In genomic region chr12:110398351-110398750, GRCm38 (mm10) we compare ENCODE assay signal across 9 mouse cellular contexts. TPM values are rescaled to one million over a fixed set of nuclear protein-coding genes. Genes with fewer than 3 reads are reported as not detected.
DNase-seq lines count a peak whose midpoint lies in the region; ATAC-seq and TF ChIP-seq lines count a peak whose summit lies in the region.
"Had no signal": no experiment of that assay in that cellular context is flagged by ENCODE, and none has a peak within 500 bp of the region (broad histone marks: within the 10 kb centered on the region; RNA-seq: fewer than 3 reads in every experiment).

No protein-coding gene starts in this region.

- no peaks in the 10 kb centered on the region for H3K9me3 ChIP-seq in intestine, embryonic 14.5 days (ENCODE audit: control insufficient read depth, low read length)
- H3K9me3 ChIP-seq in intestine, embryonic 16.5 days (ENCODE audit: control insufficient read depth, low read length), result no peaks in the 10 kb centered on the region
- H3K9me3 ChIP-seq in midbrain, embryonic 14.5 days (ENCODE audit: control insufficient read depth, low read length), result peaks cover 3% of the 10 kb centered on the region; the same call in 1 of the 2 replicates
- H3K9me3 ChIP-seq: embryonic facial prominence, embryonic 15.5 days had no signal

- no peaks in the 10 kb centered on the region for H3K36me3 ChIP-seq in intestine, embryonic 14.5 days (ENCODE audit: control insufficient read depth, insufficient read depth, low read length)
- H3K36me3 ChIP-seq in intestine, embryonic 16.5 days (ENCODE audit: control insufficient read depth, insufficient read depth, low read length), result no peaks in the 10 kb centered on the region
- H3K36me3 ChIP-seq in midbrain, embryonic 14.5 days (ENCODE audit: control insufficient read depth, insufficient read depth, low read length), result no peaks in the 10 kb centered on the region
- H3K36me3 ChIP-seq: embryonic facial prominence, embryonic 15.5 days had no signal

- peak; percentile 85 for TF ChIP-seq CTCF in left cerebral cortex, adult 2 months (IDR thresholded peaks at IDR 0.05)

- intact Hi-C loops in heart, postnatal 36 days (cut with DNase I), result loop anchor here (5.0 kb wide), 2 partner anchors 961 to 1496 kb away; no protein-coding TSS in a partner anchor
- intact Hi-C loops in left cerebral cortex, adult 2 months (cut with DNase I), result loop anchor here (1.0 to 10.0 kb wide), 2 partner anchors 704 to 1495 kb away; no protein-coding TSS in a partner anchor

- DNase-seq in intestine, embryonic 14.5 days (ENCODE audit: low spot score), result peak; percentile 89
- DNase-seq in T-cell, adult 2 months (ENCODE audit: low spot score), result peak; percentile 54
- peak; percentile 70 to 80 for DNase-seq in cerebellum, postnatal 4 days (ENCODE audit: low spot score in 2 of 2)
- DNase-seq in heart, postnatal 36 days, result peak; percentile 58 to 76
- DNase-seq in left cerebral cortex, adult 2 months (ENCODE audit: extremely low spot score in 1 of 2, low spot score in 2 of 2), result peak; percentile 76 to 85
- peak; percentile 88 for DNase-seq in midbrain, embryonic 14.5 days
- peak; percentile 84 for DNase-seq in testis, postnatal 10 days (ENCODE audit: low spot score)

- no peak overlapping the region for H3K9ac ChIP-seq in intestine, embryonic 14.5 days (ENCODE audit: low read length)
- H3K9ac ChIP-seq in intestine, embryonic 16.5 days (ENCODE audit: low read depth, low read length), result no peak overlapping the region
- no peak overlapping the region for H3K9ac ChIP-seq in midbrain, embryonic 14.5 days (replicated peaks; ENCODE audit: low read length)
- H3K9ac ChIP-seq: embryonic facial prominence, embryonic 15.5 days had no signal

- 22% methylated on average over 8 of the region's 8 CpGs for whole genome bisulfite sequencing in intestine, embryonic 14.5 days
- 29% methylated on average over 8 of the region's 8 CpGs for WGBS in intestine, embryonic 16.5 days
- 28% methylated on average over 8 of the region's 8 CpGs for WGBS in midbrain, embryonic 14.5 days

- no peak overlapping the region for H3K27ac ChIP-seq in intestine, embryonic 14.5 days (ENCODE audit: low read depth)
- H3K27ac ChIP-seq in intestine, embryonic 16.5 days (ENCODE audit: low read length), result no peak overlapping the region
- H3K27ac ChIP-seq in left cerebral cortex, adult 2 months, result no peak overlapping the region
- no peak overlapping the region for H3K27ac ChIP-seq in midbrain, embryonic 14.5 days (replicated peaks; ENCODE audit: low read depth, low read length)
- H3K27ac ChIP-seq: embryonic facial prominence, embryonic 15.5 days had no signal

- ATAC-seq in intestine, embryonic 14.5 days (replicated peaks; ENCODE audit: low FRiP score, low TSS enrichment, low read depth), result no peak
- no peak for ATAC-seq in intestine, embryonic 16.5 days
- no peak for ATAC-seq in midbrain, embryonic 14.5 days (ENCODE audit: low FRiP score, low TSS enrichment)

- no peak overlapping the region for H3K4me2 ChIP-seq in intestine, embryonic 14.5 days (ENCODE audit: low read length)
- no peak overlapping the region for H3K4me2 ChIP-seq in intestine, embryonic 16.5 days (ENCODE audit: low read depth, low read length)
- no peak overlapping the region for H3K4me2 ChIP-seq in midbrain, embryonic 14.5 days (ENCODE audit: low read length)
- H3K4me2 ChIP-seq: embryonic facial prominence, embryonic 15.5 days had no signal

- H3K27me3 ChIP-seq in intestine, embryonic 14.5 days (replicated peaks; ENCODE audit: control insufficient read depth, insufficient read depth, low read length), result no peaks in the 10 kb centered on the region
- no peaks in the 10 kb centered on the region for H3K27me3 ChIP-seq in intestine, embryonic 16.5 days (replicated peaks; ENCODE audit: control insufficient read depth, insufficient read depth, low read length)
- H3K27me3 ChIP-seq in midbrain, embryonic 14.5 days (ENCODE audit: control insufficient read depth, insufficient read depth, low read length), result no peaks in the 10 kb centered on the region
- H3K27me3 ChIP-seq: embryonic facial prominence, embryonic 15.5 days had no signal

- no peaks in the 10 kb centered on the region for H3K4me1 ChIP-seq in intestine, embryonic 14.5 days (replicated peaks; ENCODE audit: control insufficient read depth, insufficient read depth, low read length)
- H3K4me1 ChIP-seq in intestine, embryonic 16.5 days (ENCODE audit: control insufficient read depth, insufficient read depth, low read length), result no peaks in the 10 kb centered on the region
- no peaks in the 10 kb centered on the region for H3K4me1 ChIP-seq in midbrain, embryonic 14.5 days (ENCODE audit: control insufficient read depth, insufficient read depth, low read length)
- H3K4me1 ChIP-seq: embryonic facial prominence, embryonic 15.5 days had no signal

- H3K4me3 ChIP-seq in intestine, embryonic 14.5 days (ENCODE audit: low read depth, low read length), result no peak overlapping the region
- no peak overlapping the region for H3K4me3 ChIP-seq in intestine, embryonic 16.5 days (ENCODE audit: low read length)
- no peak overlapping the region for H3K4me3 ChIP-seq in left cerebral cortex, adult 2 months
- H3K4me3 ChIP-seq in midbrain, embryonic 14.5 days (replicated peaks; ENCODE audit: low read depth, low read length), result no peak overlapping the region
- H3K4me3 ChIP-seq: embryonic facial prominence, embryonic 15.5 days had no signal

RNA-seq across cellular contexts. Expression of gene Ppp2r5c, which starts 48.6 kb away (rescaled TPM):
- polyA plus RNA-seq in intestine, embryonic 14.5 days (2014; fragmentation: Nextera tagmentation; extraction: Ambion mirVana), result 153 and 170 TPM in 2 replicates
- polyA plus RNA-seq in intestine, embryonic 16.5 days (2015; fragmentation: Nextera tagmentation; extraction: Ambion mirVana), result 129 and 133 TPM in 2 replicates
- 10 to 100 TPM; 94.4 to 96.6 TPM for total RNA-seq in heart, postnatal 36 days (2021)
- 100 to 1,000 TPM; 266 to 272 TPM for total RNA-seq in left cerebral cortex, adult 2 months (2021)
- polyA plus RNA-seq in midbrain, embryonic 14.5 days (2014; fragmentation: Nextera tagmentation; extraction: Ambion mirVana), result 125 and 158 TPM in 2 replicates
